Mouse (Mus musculus): ENCODE data around the gene Tmem267. TPM values are rescaled to one million over a fixed set of nuclear protein-coding genes. Genes with fewer than 3 reads are reported as not detected.
"Not testable (repeated sequence)": the region's sequence is repeated elsewhere in the genome, so short reads cannot be mapped to it uniquely, and the experiment has no call there.

The Tmem267 gene
- total and polyA plus RNA-seq, 3 experiments, result 2.3 to 7.1 TPM; not detected in 1

DNA sequence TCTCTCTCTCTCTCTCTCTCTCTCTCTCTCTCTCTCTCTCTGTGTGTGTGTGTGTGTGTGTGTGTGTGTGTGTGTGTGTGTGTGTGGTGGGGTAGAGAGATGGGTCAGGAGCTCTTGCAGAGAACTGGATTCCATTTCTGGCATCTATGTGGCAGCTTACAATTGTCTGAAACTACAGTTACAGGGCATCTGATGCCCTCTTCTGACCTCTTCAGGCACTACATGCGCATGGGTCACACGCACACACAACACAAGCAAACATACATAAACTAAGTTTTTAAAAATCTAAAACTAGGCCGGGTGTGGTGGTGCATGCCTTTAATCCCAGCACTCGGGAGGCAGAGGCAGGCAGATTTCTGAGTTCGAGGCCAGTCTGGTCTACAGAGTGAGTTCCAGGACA lies 138.1 kb downstream of the Tmem267 start:
- 0 out of 2 replicates have a peak, but pooled peaks have one; percentile 28 for ATAC-seq (ENCODE audit: extremely low read depth, insufficient number of reproducible peaks, low FRiP score, poor library complexity, severe bottlenecking)
- H3K4me3 ChIP-seq (ENCODE audit: low read depth, low read length); DNase-seq (ENCODE audit: low spot score); H3K4me1 ChIP-seq (ENCODE audit: insufficient read depth, low read depth, low read length); H3K9me3 ChIP-seq (replicated peaks); H3K36me3 ChIP-seq (replicated peaks): not testable (repeated sequence)
- TF ChIP-seq CTCF (IDR thresholded peaks at IDR 0.05; ENCODE audit: low read depth, low read length), result peak; percentile 11; the same call in 1 of the 2 replicates
- H3K27me3 ChIP-seq (ENCODE audit: insufficient read depth, low read length), result peaks cover 33% of the 10 kb centered on the region

DNA sequence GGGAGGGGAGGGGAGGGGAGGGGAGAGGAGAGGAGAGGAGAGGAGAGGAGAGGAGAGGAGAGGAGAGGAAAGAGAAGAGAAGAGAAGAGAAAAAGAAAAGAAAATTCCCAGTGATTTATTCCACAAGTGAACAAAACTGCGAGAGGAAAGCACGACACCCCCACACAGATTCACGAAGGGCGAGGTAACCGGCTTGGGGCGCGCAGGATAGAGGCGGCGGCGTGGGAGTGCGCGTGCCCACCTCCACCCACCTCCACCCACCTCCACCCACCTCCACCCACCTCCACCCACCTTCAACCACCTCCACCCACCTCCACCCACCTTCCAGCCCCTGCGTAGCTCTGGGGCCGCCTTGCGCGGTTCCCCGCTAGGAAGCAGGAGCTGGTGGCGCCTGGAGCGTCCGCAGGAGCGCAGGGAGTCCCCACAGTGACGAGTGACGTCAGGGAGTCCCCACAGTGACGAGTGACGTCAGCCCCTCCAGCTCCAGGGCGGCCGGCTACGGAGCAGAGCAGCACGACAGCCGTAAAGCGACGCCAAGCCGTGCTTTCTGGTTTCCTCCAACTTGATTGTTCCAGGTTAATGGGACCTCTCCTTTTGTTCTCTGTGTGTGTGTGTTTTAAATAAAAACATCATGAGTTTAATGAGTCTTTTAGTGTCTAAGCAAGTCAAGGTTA lies 143.8 kb downstream of the Tmem267 start:
- H3K36me3 ChIP-seq (replicated peaks), result no peaks in the 10 kb centered on the region
- TF ChIP-seq TAL1 (conservative IDR thresholded peaks at IDR 0.05; ENCODE audit: low read depth, low read length) (no peak), GATA1 (IDR thresholded peaks at IDR 0.05; ENCODE audit: borderline replicate concordance, low read length) (no peak), GATA2 (IDR thresholded peaks at IDR 0.05; ENCODE audit: borderline replicate concordance, low read depth, low read length) (no peak), POLR2AphosphoS5 (IDR thresholded peaks at IDR 0.05; ENCODE audit: insufficient replicate concordance, low read depth, low read length) (no peak), CTCF (IDR thresholded peaks at IDR 0.05; ENCODE audit: low read depth, low read length) (no peak)
- H3K9me3 ChIP-seq (replicated peaks), result 0 out of 2 replicates have a peak, but pooled peaks cover 2% of the 10 kb centered on the region
- ATAC-seq (ENCODE audit: extremely low read depth, insufficient number of reproducible peaks, low FRiP score, poor library complexity, severe bottlenecking) (no peak), DNase-seq (ENCODE audit: low spot score) (no peak)
- H3K4me3 ChIP-seq (ENCODE audit: low read depth, low read length), result no peak overlapping the region
- H3K4me1 ChIP-seq (ENCODE audit: insufficient read depth, low read depth, low read length), result no peaks in the 10 kb centered on the region
- peaks cover 12% of the 10 kb centered on the region for H3K27me3 ChIP-seq (ENCODE audit: insufficient read depth, low read length)

DNA sequence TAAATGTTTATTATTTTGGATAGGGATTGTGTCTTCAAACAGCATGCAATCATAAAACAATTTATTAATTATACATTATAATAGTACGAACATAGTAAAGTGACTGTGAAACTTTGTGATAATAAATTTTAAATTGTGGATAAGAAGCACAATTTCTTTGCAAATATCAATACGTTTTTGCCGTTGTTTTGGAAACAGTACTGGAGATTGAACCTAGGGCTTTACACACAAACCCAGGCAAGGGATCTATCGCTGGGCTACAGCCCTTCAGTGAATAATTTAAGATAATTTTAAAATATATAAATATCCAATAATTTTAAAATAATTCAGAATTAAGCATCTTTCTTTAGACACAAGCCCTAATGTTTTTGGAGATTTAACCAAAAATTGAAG lies 144.3 kb downstream of the Tmem267 start:
- peaks cover 9% of the 10 kb centered on the region for H3K27me3 ChIP-seq (ENCODE audit: insufficient read depth, low read length)
- no peak for DNase-seq (ENCODE audit: low spot score)
- TF ChIP-seq CTCF (IDR thresholded peaks at IDR 0.05; ENCODE audit: low read depth, low read length) (no peak), GATA1 (IDR thresholded peaks at IDR 0.05; ENCODE audit: borderline replicate concordance, low read length) (no peak), POLR2AphosphoS5 (IDR thresholded peaks at IDR 0.05; ENCODE audit: insufficient replicate concordance, low read depth, low read length) (no peak), GATA2 (IDR thresholded peaks at IDR 0.05; ENCODE audit: borderline replicate concordance, low read depth, low read length) (no peak), TAL1 (conservative IDR thresholded peaks at IDR 0.05; ENCODE audit: low read depth, low read length) (no peak)
- H3K4me1 ChIP-seq (ENCODE audit: insufficient read depth, low read depth, low read length), result no peaks in the 10 kb centered on the region
- H3K36me3 ChIP-seq (replicated peaks), result no peaks in the 10 kb centered on the region
- no peak overlapping the region for H3K4me3 ChIP-seq (ENCODE audit: low read depth, low read length)
- 0 out of 2 replicates have a peak, but pooled peaks cover 2% of the 10 kb centered on the region for H3K9me3 ChIP-seq (replicated peaks)
- no peak for ATAC-seq (ENCODE audit: extremely low read depth, insufficient number of reproducible peaks, low FRiP score, poor library complexity, severe bottlenecking)

DNA sequence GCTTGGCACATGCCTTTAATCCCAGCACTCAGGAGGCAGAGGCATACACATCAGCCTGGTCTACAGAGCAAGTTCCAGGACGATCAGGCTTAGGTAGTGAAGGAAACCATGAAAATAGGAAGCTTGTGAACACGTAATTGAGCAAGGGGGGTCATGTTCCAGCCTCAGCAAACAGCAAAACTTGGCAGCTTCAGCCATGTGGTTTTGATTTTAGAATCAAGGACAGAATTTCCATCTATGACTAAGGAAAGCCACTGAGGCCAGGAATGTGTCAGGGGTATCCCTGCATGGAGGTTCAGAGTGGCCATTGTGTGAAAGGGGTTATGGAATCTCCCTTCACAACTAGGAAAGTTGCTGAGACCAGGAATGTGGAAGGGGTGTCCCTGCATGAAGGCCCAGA lies 147.7 kb downstream of the Tmem267 start:
- H3K36me3 ChIP-seq (replicated peaks), result no peaks in the 10 kb centered on the region
- peaks cover 11% of the 10 kb centered on the region for H3K27me3 ChIP-seq (ENCODE audit: insufficient read depth, low read length)
- no peak overlapping the region for H3K4me3 ChIP-seq (ENCODE audit: low read depth, low read length)
- ATAC-seq (ENCODE audit: extremely low read depth, insufficient number of reproducible peaks, low FRiP score, poor library complexity, severe bottlenecking) (no peak), DNase-seq (ENCODE audit: low spot score) (no peak)
- H3K9me3 ChIP-seq (replicated peaks), result 0 out of 2 replicates have a peak, but pooled peaks cover 2% of the 10 kb centered on the region
- TF ChIP-seq GATA1 (IDR thresholded peaks at IDR 0.05; ENCODE audit: borderline replicate concordance, low read length) (no peak), GATA2 (IDR thresholded peaks at IDR 0.05; ENCODE audit: borderline replicate concordance, low read depth, low read length) (no peak), CTCF (IDR thresholded peaks at IDR 0.05; ENCODE audit: low read depth, low read length) (no peak), TAL1 (conservative IDR thresholded peaks at IDR 0.05; ENCODE audit: low read depth, low read length) (no peak), POLR2AphosphoS5 (IDR thresholded peaks at IDR 0.05; ENCODE audit: insufficient replicate concordance, low read depth, low read length) (no peak)
- no peaks in the 10 kb centered on the region for H3K4me1 ChIP-seq (ENCODE audit: insufficient read depth, low read depth, low read length)

DNA sequence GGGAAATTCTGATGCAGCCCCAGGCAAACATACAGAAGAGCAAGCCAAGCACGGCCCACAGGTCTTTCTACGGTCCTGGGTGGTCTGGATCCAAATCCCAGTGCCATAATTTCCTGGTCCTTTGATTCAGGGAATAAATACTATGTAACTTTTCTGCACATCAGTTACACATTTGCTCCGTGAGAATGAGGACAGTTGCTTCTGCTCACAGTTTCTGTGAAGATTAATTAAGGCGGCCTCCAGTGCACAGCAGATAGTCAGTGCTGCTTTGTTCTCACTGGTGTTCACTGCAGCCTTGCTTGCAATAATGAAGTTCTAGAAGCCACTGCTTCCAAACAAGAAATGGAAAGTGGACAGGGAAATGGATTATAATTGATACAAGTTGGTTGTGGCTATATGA lies 150.0 kb downstream of the Tmem267 start:
- ATAC-seq (ENCODE audit: extremely low read depth, insufficient number of reproducible peaks, low FRiP score, poor library complexity, severe bottlenecking) (no peak), DNase-seq (ENCODE audit: low spot score) (no peak)
- no peak overlapping the region for H3K4me3 ChIP-seq (ENCODE audit: low read depth, low read length)
- TF ChIP-seq GATA1 (IDR thresholded peaks at IDR 0.05; ENCODE audit: borderline replicate concordance, low read length) (no peak), GATA2 (IDR thresholded peaks at IDR 0.05; ENCODE audit: borderline replicate concordance, low read depth, low read length) (no peak), POLR2AphosphoS5 (IDR thresholded peaks at IDR 0.05; ENCODE audit: insufficient replicate concordance, low read depth, low read length) (no peak), CTCF (IDR thresholded peaks at IDR 0.05; ENCODE audit: low read depth, low read length) (no peak), TAL1 (conservative IDR thresholded peaks at IDR 0.05; ENCODE audit: low read depth, low read length) (no peak)
- H3K27me3 ChIP-seq (ENCODE audit: insufficient read depth, low read length), result peaks cover 14% of the 10 kb centered on the region
- no peaks in the 10 kb centered on the region for H3K4me1 ChIP-seq (ENCODE audit: insufficient read depth, low read depth, low read length)
- no peaks in the 10 kb centered on the region for H3K36me3 ChIP-seq (replicated peaks)
- no peaks in the 10 kb centered on the region for H3K9me3 ChIP-seq (replicated peaks)

DNA sequence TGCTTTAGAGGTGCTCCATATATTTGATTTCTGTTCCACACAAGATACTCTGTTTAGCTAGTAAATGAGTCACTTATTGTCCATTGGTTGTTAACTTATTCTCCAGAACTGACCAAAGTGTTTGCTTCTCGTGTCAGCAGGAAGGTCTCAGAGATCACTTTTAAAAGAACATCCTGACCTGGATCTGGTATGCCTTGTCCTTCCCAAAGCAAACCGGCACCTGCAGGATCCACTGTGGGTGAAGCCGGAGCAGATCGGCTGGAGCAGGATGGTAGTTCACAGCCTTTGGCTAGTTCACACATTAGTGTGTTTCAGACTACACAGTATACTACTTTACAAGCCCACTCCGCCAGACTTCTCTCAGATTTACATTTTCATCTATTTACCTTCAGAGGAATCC lies 150.6 kb downstream of the Tmem267 start:
- H3K4me1 ChIP-seq (ENCODE audit: insufficient read depth, low read depth, low read length), result no peaks in the 10 kb centered on the region
- TF ChIP-seq GATA1 (IDR thresholded peaks at IDR 0.05; ENCODE audit: borderline replicate concordance, low read length), result no peak
- no peak for TF ChIP-seq POLR2AphosphoS5 (IDR thresholded peaks at IDR 0.05; ENCODE audit: insufficient replicate concordance, low read depth, low read length)
- no peak for TF ChIP-seq CTCF (IDR thresholded peaks at IDR 0.05; ENCODE audit: low read depth, low read length)
- TF ChIP-seq TAL1 (conservative IDR thresholded peaks at IDR 0.05; ENCODE audit: low read depth, low read length), result no peak
- no peak for TF ChIP-seq GATA2 (IDR thresholded peaks at IDR 0.05; ENCODE audit: borderline replicate concordance, low read depth, low read length)
- no peaks in the 10 kb centered on the region for H3K36me3 ChIP-seq (replicated peaks)
- H3K9me3 ChIP-seq (replicated peaks), result no peaks in the 10 kb centered on the region
- H3K4me3 ChIP-seq (ENCODE audit: low read depth, low read length), result no peak overlapping the region
- peaks cover 14% of the 10 kb centered on the region for H3K27me3 ChIP-seq (ENCODE audit: insufficient read depth, low read length)
- DNase-seq (ENCODE audit: low spot score), result no peak
- no peak for ATAC-seq (ENCODE audit: extremely low read depth, insufficient number of reproducible peaks, low FRiP score, poor library complexity, severe bottlenecking)

Data from G1E (cell line).